Mouse (Mus musculus): ENCODE results near the gene 5730522E02Rik.

DNA sequence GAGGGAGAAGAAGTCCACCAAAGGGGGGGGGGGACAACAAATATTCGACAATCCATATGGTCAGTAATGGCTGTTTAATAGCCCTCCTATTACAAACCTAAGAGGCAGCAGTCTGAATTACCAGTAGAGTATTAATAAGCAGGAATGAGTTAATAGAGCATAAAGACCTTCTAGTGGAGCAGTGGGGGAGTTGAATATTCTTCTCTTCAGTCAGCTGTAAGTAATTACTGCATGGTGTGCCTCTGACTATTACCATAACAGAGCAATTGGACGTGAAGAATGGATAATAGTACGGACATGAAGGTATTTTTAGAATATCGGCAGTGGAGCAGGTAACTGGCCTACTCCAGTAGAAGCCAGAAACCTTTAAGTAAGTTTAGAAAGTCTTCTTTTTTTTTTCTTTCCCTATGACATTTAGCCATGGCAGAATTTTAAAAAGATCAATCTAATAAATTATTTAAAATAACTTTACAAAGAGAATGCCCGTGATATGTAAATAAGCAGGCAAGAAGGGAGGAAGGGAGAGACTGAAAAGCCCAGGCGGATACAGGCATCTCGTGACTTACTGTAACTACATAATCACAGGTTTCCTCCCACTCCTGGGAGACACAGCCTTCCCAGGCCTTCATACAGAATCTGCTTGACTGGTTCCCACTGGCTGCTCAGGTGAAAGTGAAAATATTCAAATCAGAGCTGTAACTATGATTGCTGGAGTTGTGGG, 637.0 kb downstream of the 5730522E02Rik start:
- TF ChIP-seq POLR2A (IDR thresholded peaks at IDR 0.05; ENCODE audit: insufficient read length, low read depth) (no peak), POLR2AphosphoS2 (IDR thresholded peaks at IDR 0.05; ENCODE audit: insufficient read length, low read depth) (no peak), MYOG (IDR thresholded peaks at IDR 0.05; ENCODE audit: control insufficient read depth in 1 of 3, insufficient read depth in 1 of 3, insufficient read length in 2 of 3, low read depth in 2 of 3) (no peak)

Data from myocyte (in vitro differentiated cells).